Mouse (Mus musculus) gastrocnemius, postnatal 36 days (tissue): ENCODE data around the gene Hoxa10. TPM values are rescaled to one million over a fixed set of nuclear protein-coding genes. Genes with fewer than 3 reads are reported as not detected.

ENCODE experiments used
- DNase-seq, 2 experiments: peaks; one replicate each; pipeline ENCODE4 v3.0.0; 2022
- intact Hi-C: fragments of 180-260 bp; cut with DNase I; formaldehyde crosslinking; loops from one replicate; pipeline ENCODE4 v1.15.1; 2025
- total RNA-seq, 2 experiments: library from RNA; stranded (reverse); gene quantifications; 2 replicates each; pipeline ENCODE4 v1.2.3; 2021

Gene Hoxa10
- total RNA-seq, 2 experiments from 2014 or later, result 13.6 to 16.9 TPM

GRCm38 (mm10) chr6:52248638-52249414, 8.2 kb upstream of the Hoxa10 start:
- no peak for DNase-seq

GRCm38 (mm10) chr6:52247766-52248637, 7.3 kb upstream of the Hoxa10 start:
- intact Hi-C loops, result no loop called here
- no peak for DNase-seq

More at GRCm38 (mm10) chr6:52248638-52249414, 8.2 kb upstream of the Hoxa10 start:
- intact Hi-C loops, result no loop called here

GRCm38 (mm10) chr6:52246916-52247315, 6.3 kb upstream of the Hoxa10 start:
- intact Hi-C loops, result no loop called here

GRCm38 (mm10) chr6:52246403-52246803, 5.7 kb upstream of the Hoxa10 start:
- peak in 1 of 2 experiments; percentile 51 for DNase-seq
- intact Hi-C loops, result no loop called here

More at GRCm38 (mm10) chr6:52246916-52247315, 6.3 kb upstream of the Hoxa10 start:
- DNase-seq, result no peak

- intact Hi-C loops, result no loop called here
- peak in 1 of 2 experiments; percentile 35 for DNase-seq
Observed at GRCm38 (mm10) chr6:52245757-52246142, 5.1 kb upstream of the Hoxa10 start, which contains the start of gene Hoxa11. Gene Hoxa11 (minus strand): TSS chr6:52245810.

GRCm38 (mm10) chr6:52245040-52245756, 4.5 kb upstream of the Hoxa10 start:
- intact Hi-C loops, result no loop called here
- peak in 1 of 2 experiments; percentile 57 for DNase-seq

GRCm38 (mm10) chr6:52244471-52245039, 3.9 kb upstream of the Hoxa10 start:
- no peak for DNase-seq
- intact Hi-C loops, result no loop called here

GRCm38 (mm10) chr6:52243681-52244121, 3.0 kb upstream of the Hoxa10 start:
- no peak for DNase-seq
- intact Hi-C loops, result no loop called here

GRCm38 (mm10) chr6:52242801-52243332, 2.2 kb upstream of the Hoxa10 start:
- no peak for DNase-seq
- intact Hi-C loops, result no loop called here

- intact Hi-C loops, result no loop called here
- DNase-seq, result peak in 1 of 2 experiments; percentile 12
Observed at GRCm38 (mm10) chr6:52241001-52241621, 457 bp upstream of the Hoxa10 start.

GRCm38 (mm10) chr6:52239625-52240388, 847 bp downstream of the Hoxa10 start:
- intact Hi-C loops, result no loop called here
- peak in 1 of 2 experiments; percentile 35 for DNase-seq

- intact Hi-C loops, result no loop called here
- no peak for DNase-seq
Observed at GRCm38 (mm10) chr6:52238976-52239375, 1.7 kb downstream of the Hoxa10 start.

- intact Hi-C loops, result no loop called here
- DNase-seq, result no peak
Observed at GRCm38 (mm10) chr6:52238155-52238545, 2.5 kb downstream of the Hoxa10 start.

GRCm38 (mm10) chr6:52237346-52238154, 3.1 kb downstream of the Hoxa10 start:
- intact Hi-C loops, result no loop called here
- DNase-seq, result no peak

GRCm38 (mm10) chr6:52236806-52237205, 3.8 kb downstream of the Hoxa10 start:
- intact Hi-C loops, result no loop called here
- DNase-seq, result no peak

- no peak for DNase-seq
- intact Hi-C loops, result no loop called here
Observed at GRCm38 (mm10) chr6:52235866-52236265, 4.8 kb downstream of the Hoxa10 start.

GRCm38 (mm10) chr6:52235267-52235666, 5.4 kb downstream of the Hoxa10 start:
- intact Hi-C loops, result no loop called here
- DNase-seq, result no peak
